ENCODE assay signal across 35 mouse cellular contexts in genomic region chr3:97620657-97621056, GRCm38 (mm10). TPM values are rescaled to one million over a fixed set of nuclear protein-coding genes. Genes with fewer than 3 reads are reported as not detected.
DNase-seq lines count a peak whose midpoint lies in the region; ATAC-seq and TF ChIP-seq lines count a peak whose summit lies in the region.
"Had no signal": no experiment of that assay in that cellular context is flagged by ENCODE, and none has a peak within 500 bp of the region (broad histone marks: within the 10 kb centered on the region; RNA-seq: fewer than 3 reads in every experiment).

No protein-coding gene starts in this region.

- 42% methylated on average over 4 of the region's 4 CpGs for WGBS in liver, adult 2 months
- 70% methylated on average over 4 of the region's 4 CpGs for WGBS in intestine, embryonic 16.5 days
- WGBS in stomach, postnatal 0 days = 87% methylated on average over 4 of the region's 4 CpGs

- H3K27ac ChIP-seq in liver, adult 2 months (replicated peaks; ENCODE audit: insufficient read depth, low read depth, low read length) = no peak overlapping the region
- H3K27ac ChIP-seq in intestine, embryonic 16.5 days (ENCODE audit: low read length) = peak overlapping the region; percentile 52; the same call in 1 of the 2 replicates
- H3K27ac ChIP-seq in stomach, postnatal 0 days (replicated peaks) = no peak overlapping the region
- H3K27ac ChIP-seq: embryonic facial prominence, embryonic 10.5 days; embryonic facial prominence, embryonic 13.5 days; forebrain, embryonic 12.5 days; forebrain, embryonic 15.5 days; heart, adult 2 months; hindbrain, embryonic 12.5 days; hindbrain, embryonic 15.5 days had no signal

- H3K9ac ChIP-seq in liver, adult 2 months (ENCODE audit: low read depth, low read length) = no peak overlapping the region
- H3K9ac ChIP-seq in intestine, embryonic 16.5 days (ENCODE audit: low read depth, low read length) = no peak overlapping the region
- H3K9ac ChIP-seq in stomach, postnatal 0 days (ENCODE audit: low read length) = no peak overlapping the region
- H3K9ac ChIP-seq: embryonic facial prominence, embryonic 13.5 days; forebrain, embryonic 12.5 days; forebrain, embryonic 15.5 days; hindbrain, embryonic 12.5 days; hindbrain, embryonic 15.5 days had no signal

- TF ChIP-seq EP300 in stomach, postnatal 0 days (optimal IDR thresholded peaks at IDR 0.05) = no peak

- H3K79me2 ChIP-seq in liver, adult 2 months (ENCODE audit: control insufficient read depth, insufficient read depth, low read length) = no peaks in the 10 kb centered on the region

- TF ChIP-seq CTCF in liver, adult 2 months (IDR thresholded peaks at IDR 0.05; ENCODE audit: low read depth, low read length) = no peak
- no peak for TF ChIP-seq CTCF in stomach, postnatal 0 days (IDR thresholded peaks at IDR 0.05; ENCODE audit: low read depth)

- H3K36me3 ChIP-seq in liver, adult 2 months (ENCODE audit: control insufficient read depth, insufficient read depth, low read length) = no peaks in the 10 kb centered on the region
- no peaks in the 10 kb centered on the region for H3K36me3 ChIP-seq in intestine, embryonic 16.5 days (ENCODE audit: control insufficient read depth, insufficient read depth, low read length)
- no peaks in the 10 kb centered on the region for H3K36me3 ChIP-seq in stomach, postnatal 0 days (ENCODE audit: control insufficient read depth, insufficient read depth, low read length)
- H3K36me3 ChIP-seq: embryonic facial prominence, embryonic 10.5 days; embryonic facial prominence, embryonic 13.5 days; forebrain, embryonic 12.5 days; forebrain, embryonic 15.5 days; G1E; hindbrain, embryonic 12.5 days; hindbrain, embryonic 15.5 days had no signal

- no peaks in the 10 kb centered on the region for H3K9me3 ChIP-seq in intestine, embryonic 16.5 days (ENCODE audit: control insufficient read depth, low read length)
- no peaks in the 10 kb centered on the region for H3K9me3 ChIP-seq in stomach, postnatal 0 days (ENCODE audit: control insufficient read depth, low read length)
- H3K9me3 ChIP-seq: embryonic facial prominence, embryonic 10.5 days; embryonic facial prominence, embryonic 13.5 days; forebrain, embryonic 12.5 days; forebrain, embryonic 15.5 days; G1E; hindbrain, embryonic 12.5 days; hindbrain, embryonic 15.5 days had no signal

- peak; percentile 67 for ATAC-seq in intestine, embryonic 16.5 days
- 0 out of 2 replicates have a peak, but pooled peaks have one; percentile 56 for ATAC-seq in stomach, postnatal 0 days (ENCODE audit: low FRiP score, low TSS enrichment)
- ATAC-seq in cerebellum, adult (ENCODE audit: insufficient number of reproducible peaks, low FRiP score, low TSS enrichment) = no peak
- ATAC-seq: forebrain, embryonic 15.5 days; Patski had no signal

- peak; percentile 82 for DNase-seq in liver, adult 2 months (ENCODE audit: extremely low read depth, low read depth, low spot score)
- DNase-seq in liver = no peak
- no peak for DNase-seq in stomach, postnatal 0 days (ENCODE audit: low spot score)
- DNase-seq in cerebellum, postnatal 10 days = no peak
- DNase-seq: adrenal gland, postnatal 10 days; adrenal gland, postnatal 36 days; B cell, adult 2 months; cerebellum, adult 11 months; cerebellum, adult 2 months; cerebellum, adult 9-11 months; cerebellum, postnatal 36 days; embryo, embryonic 11 days; gastrocnemius, postnatal 25 days; heart, adult 2 months had no signal

- no peak overlapping the region for H3K4me2 ChIP-seq in intestine, embryonic 16.5 days (ENCODE audit: low read depth, low read length)
- H3K4me2 ChIP-seq in stomach, postnatal 0 days (replicated peaks; ENCODE audit: low read depth) = no peak overlapping the region
- H3K4me2 ChIP-seq: embryonic facial prominence, embryonic 13.5 days; forebrain, embryonic 12.5 days; forebrain, embryonic 15.5 days; heart, embryonic 11.5 days; hindbrain, embryonic 12.5 days; hindbrain, embryonic 15.5 days had no signal

- H3K27me3 ChIP-seq in liver, adult 2 months (ENCODE audit: control insufficient read depth, insufficient read depth, low read length) = no peaks in the 10 kb centered on the region
- no peaks in the 10 kb centered on the region for H3K27me3 ChIP-seq in intestine, embryonic 16.5 days (replicated peaks; ENCODE audit: control insufficient read depth, insufficient read depth, low read length)
- H3K27me3 ChIP-seq in stomach, postnatal 0 days (ENCODE audit: control insufficient read depth, insufficient read depth, low read length) = no peaks in the 10 kb centered on the region
- H3K27me3 ChIP-seq: CH12.LX; embryonic facial prominence, embryonic 13.5 days; forebrain, embryonic 12.5 days; forebrain, embryonic 15.5 days; hindbrain, embryonic 12.5 days; hindbrain, embryonic 15.5 days; Patski had no signal

- TF ChIP-seq POLR2A in liver, adult 2 months (IDR thresholded peaks at IDR 0.05; ENCODE audit: extremely low read depth, insufficient read depth, low read length) = no peak

- no peak overlapping the region for H3K4me3 ChIP-seq in liver, adult 2 months (ENCODE audit: insufficient read depth, low read depth, low read length)
- no peak overlapping the region for H3K4me3 ChIP-seq in intestine, embryonic 16.5 days (ENCODE audit: low read length)
- H3K4me3 ChIP-seq in stomach, postnatal 0 days (ENCODE audit: low read depth, low read length) = no peak overlapping the region
- H3K4me3 ChIP-seq: embryonic facial prominence, embryonic 10.5 days; embryonic facial prominence, embryonic 13.5 days; erythroblast, embryonic 14.5 days; forebrain, embryonic 12.5 days; forebrain, embryonic 15.5 days; heart, adult 2 months; hindbrain, embryonic 12.5 days; hindbrain, embryonic 15.5 days had no signal

- H3K4me1 ChIP-seq in liver, adult 2 months (ENCODE audit: control insufficient read depth, insufficient read depth, low read length) = peaks cover 21% of the 10 kb centered on the region
- H3K4me1 ChIP-seq in intestine, embryonic 16.5 days (ENCODE audit: control insufficient read depth, insufficient read depth, low read length) = no peaks in the 10 kb centered on the region
- no peaks in the 10 kb centered on the region for H3K4me1 ChIP-seq in stomach, postnatal 0 days (replicated peaks; ENCODE audit: control insufficient read depth, insufficient read depth)
- H3K4me1 ChIP-seq: embryonic facial prominence, embryonic 10.5 days; embryonic facial prominence, embryonic 13.5 days; forebrain, embryonic 12.5 days; forebrain, embryonic 15.5 days; hindbrain, embryonic 12.5 days; hindbrain, embryonic 15.5 days had no signal

RNA-seq across cellular contexts. Expression of gene Fmo5, which starts 7.9 kb away (rescaled TPM):
- 352 and 363 TPM in 2 replicates for total RNA-seq in liver, adult 2 months (2014; rRNA removed)
- 145 and 230 TPM in 2 replicates for polyA plus RNA-seq in liver, adult 2 months (2012; rRNA removed)
- 50.4 and 57.8 TPM in 2 replicates for polyA plus RNA-seq in intestine, embryonic 16.5 days (2015; fragmentation: Nextera tagmentation; extraction: Ambion mirVana)
- polyA plus RNA-seq in stomach, postnatal 0 days (2015; fragmentation: Nextera tagmentation; extraction: Ambion mirVana) = 26.4 and 31.8 TPM in 2 replicates

RNA-seq across cellular contexts. Expression of gene Chd1l, which starts 10.7 kb away (rescaled TPM):
- 7.3 and 7.7 TPM in 2 replicates for total RNA-seq in liver, adult 2 months (2014; rRNA removed)
- polyA plus RNA-seq in liver, adult 2 months (2012; rRNA removed) = 2.3 and 2.4 TPM in 2 replicates
- 17.1 and 17.3 TPM in 2 replicates for polyA plus RNA-seq in intestine, embryonic 16.5 days (2015; fragmentation: Nextera tagmentation; extraction: Ambion mirVana)
- 8.9 and 9.7 TPM in 2 replicates for polyA plus RNA-seq in stomach, postnatal 0 days (2015; fragmentation: Nextera tagmentation; extraction: Ambion mirVana)

RNA-seq across cellular contexts. Expression of gene Prkab2, which starts 37.3 kb away (rescaled TPM):
- total RNA-seq in liver, adult 2 months (2014; rRNA removed) = 0.81 and 0.83 TPM in 2 replicates
- 1.5 TPM in 2 replicates for polyA plus RNA-seq in liver, adult 2 months (2012; rRNA removed)
- polyA plus RNA-seq in intestine, embryonic 16.5 days (2015; fragmentation: Nextera tagmentation; extraction: Ambion mirVana) = 5.5 and 5.8 TPM in 2 replicates
- 4.8 and 5.6 TPM in 2 replicates for polyA plus RNA-seq in stomach, postnatal 0 days (2015; fragmentation: Nextera tagmentation; extraction: Ambion mirVana)

RNA-seq across cellular contexts. Expression of gene Gm17651, which starts 53.8 kb away (rescaled TPM):
- total RNA-seq in liver, adult 2 months (2014; rRNA removed) = not detected in 2 replicates
- polyA plus RNA-seq in liver, adult 2 months (2012; rRNA removed) = not detected in 2 replicates
- polyA plus RNA-seq in intestine, embryonic 16.5 days (2015; fragmentation: Nextera tagmentation; extraction: Ambion mirVana) = not detected in 2 replicates
- not detected in 2 replicates for polyA plus RNA-seq in stomach, postnatal 0 days (2015; fragmentation: Nextera tagmentation; extraction: Ambion mirVana)
- total RNA-seq: adrenal gland, adult 18-20 months; adrenal gland, postnatal 10 days; adrenal gland, postnatal 36 days; CH12.LX; G1E; gastrocnemius, adult 8-10 months; gastrocnemius, postnatal 25 days; heart, adult 2 months; heart, postnatal 25 days; hematopoietic stem cell, adult 5-6 weeks had no signal
- polyA plus RNA-seq: cerebellum, adult 2 months; cortical plate, adult 2 months; embryonic facial prominence, embryonic 10.5 days; embryonic facial prominence, embryonic 13.5 days; erythroblast, embryonic 14.5 days; forebrain, embryonic 12.5 days; forebrain, embryonic 15.5 days; G1E; gonadal fat pad, adult 2 months; heart, adult 2 months; heart, embryonic 11.5 days; heart, embryonic 14.5 days; heart, postnatal 0 days; hindbrain, embryonic 12.5 days; hindbrain, embryonic 15.5 days; Patski had no signal
